Mouse (Mus musculus) CH12.LX (cell line): Measurements from ENCODE around the gene Unc13a. TPM values are rescaled to one million over a fixed set of nuclear protein-coding genes. Genes with fewer than 3 reads are reported as not detected.

Experiments used
- DNase-seq: peaks from one replicate; pipeline ENCODE4 v3.0.0-alpha.2; 2013; ENCODE audit errors: extremely low read depth
- H3K27ac ChIP-seq: 2 replicates; pipeline ENCODE4 v1.5.1; 2012; ENCODE audit warnings: low read depth, mild to moderate bottlenecking, control low read depth, moderate library complexity; ENCODE audit not compliant: insufficient read depth
- H3K27me3 ChIP-seq: replicated peaks from 2 replicates; pipeline ENCODE3; 2012; ENCODE audit warnings: inconsistent platforms
- H3K36me3 ChIP-seq, 2 experiments: replicated peaks in 1 of 2; 2 replicates each; pipeline versions ENCODE3 to v1.6.1; 2012; ENCODE audit warnings: inconsistent platforms in 1 of 2, low read length in 1 of 2, mild to moderate bottlenecking in 1 of 2, mixed read lengths in 1 of 2, moderate library complexity in 1 of 2; ENCODE audit not compliant: control insufficient read depth in 1 of 2, insufficient read depth in 1 of 2
- H3K4me1 ChIP-seq, 2 experiments: 2 replicates each; pipeline ENCODE4 v1.6.1; 2012; ENCODE audit warnings: inconsistent platforms in 1 of 2, moderate library complexity in 1 of 2; ENCODE audit not compliant: insufficient read depth in 2 of 2, control insufficient read depth in 1 of 2
- H3K4me2 ChIP-seq: 2 replicates; pipeline ENCODE4 v1.6.1; 2012; ENCODE audit warnings: low read depth, mild to moderate bottlenecking, control low read depth; ENCODE audit not compliant: poor library complexity, insufficient read depth, severe bottlenecking
- H3K4me3 ChIP-seq, 3 experiments: fragments of 150-350 bp in 1 of 3; sonication (generic) in 1 of 3; replicated peaks in 1 of 3; 2 replicates each; pipeline versions ENCODE3 to v1.5.1; 2011 to 2012; ENCODE audit warnings: low read depth in 2 of 3, low read length in 2 of 3, mild to moderate bottlenecking in 2 of 3, moderate library complexity in 2 of 3, control low read depth in 1 of 3, improper control_type of control experiment in 1 of 3, inconsistent platforms in 1 of 3, mixed read lengths in 1 of 3; ENCODE audit not compliant: poor library complexity in 1 of 3
- H3K79me2 ChIP-seq: replicated peaks from 2 replicates; pipeline ENCODE4 v1.6.1; 2012; ENCODE audit warnings: mild to moderate bottlenecking, moderate library complexity; ENCODE audit not compliant: control insufficient read depth, poor library complexity, insufficient read depth, severe bottlenecking; ENCODE audit errors: extremely low read depth
- H3K9ac ChIP-seq: 2 replicates; pipeline ENCODE4 v1.6.1; 2012; ENCODE audit warnings: low read depth, mild to moderate bottlenecking, control low read depth, moderate library complexity; ENCODE audit not compliant: insufficient read depth
- H3K9me3 ChIP-seq: replicated peaks from 2 replicates; pipeline ENCODE3; 2012; ENCODE audit warnings: low read length, inconsistent platforms, mixed read lengths
- BHLHE40 ChIP-seq: IDR thresholded peaks from 2 replicates; pipeline ENCODE4 v1.6.1; 2011; ENCODE audit warnings: mild to moderate bottlenecking, low read depth, low read length, improper control_type of control experiment
- CHD1 ChIP-seq: IDR thresholded peaks from 2 replicates; pipeline ENCODE4 v1.6.1; 2012; ENCODE audit warnings: low read depth, low read length, improper control_type of control experiment, inconsistent platforms
- CHD2 ChIP-seq: IDR thresholded peaks from 2 replicates; pipeline ENCODE4 v1.6.1; 2011; ENCODE audit warnings: low read length, improper control_type of control experiment
- CTCF ChIP-seq, 2 experiments: IDR thresholded peaks in 1 of 2; conservative IDR thresholded peaks in 1 of 2; 2 replicates each; pipeline ENCODE4 v1.5.1; 2011 to 2012; ENCODE audit warnings: low read depth in 2 of 2, low read length in 2 of 2, improper control_type of control experiment in 1 of 2, inconsistent platforms in 1 of 2, mild to moderate bottlenecking in 1 of 2, moderate library complexity in 1 of 2
- E2F4 ChIP-seq: IDR thresholded peaks from 2 replicates; pipeline ENCODE4 v1.6.1; 2011; ENCODE audit warnings: low read depth, low read length, improper control_type of control experiment; ENCODE audit not compliant: insufficient replicate concordance
- ELF1 ChIP-seq: IDR thresholded peaks from 2 replicates; pipeline ENCODE4 v1.6.1; 2014; ENCODE audit warnings: low read depth, mild to moderate bottlenecking, inconsistent platforms, low read length, improper control_type of control experiment
- EP300 ChIP-seq: IDR thresholded peaks from 2 replicates; pipeline ENCODE4 v1.6.1; 2011; ENCODE audit warnings: low read length, improper control_type of control experiment
- ETS1 ChIP-seq: conservative IDR thresholded peaks from 2 replicates; pipeline ENCODE4 v1.6.1; 2012; ENCODE audit warnings: low read depth, mild to moderate bottlenecking, inconsistent platforms, low read length, improper control_type of control experiment, moderate library complexity
- GABPA ChIP-seq: IDR thresholded peaks from 2 replicates; pipeline ENCODE4 v1.6.1; 2012; ENCODE audit warnings: low read depth, low read length, improper control_type of control experiment, inconsistent platforms; ENCODE audit not compliant: insufficient replicate concordance
- MAX ChIP-seq: IDR thresholded peaks from 2 replicates; pipeline ENCODE4 v1.6.1; 2011; ENCODE audit warnings: low read length, improper control_type of control experiment
- MAZ ChIP-seq: IDR thresholded peaks from 2 replicates; pipeline ENCODE4 v1.6.1; 2012; ENCODE audit warnings: low read depth, mild to moderate bottlenecking, inconsistent platforms, low read length, improper control_type of control experiment, moderate library complexity
- MEF2A ChIP-seq: IDR thresholded peaks from 2 replicates; pipeline ENCODE4 v1.6.1; 2014; ENCODE audit warnings: low read depth, mild to moderate bottlenecking, inconsistent platforms, low read length, improper control_type of control experiment, borderline replicate concordance
- MXI1 ChIP-seq: IDR thresholded peaks from 2 replicates; pipeline ENCODE4 v1.6.1; 2011; ENCODE audit warnings: mild to moderate bottlenecking, low read depth, low read length, improper control_type of control experiment
- NELFE ChIP-seq: IDR thresholded peaks from 2 replicates; pipeline ENCODE4 v1.6.1; 2011; ENCODE audit warnings: low read depth, low read length, improper control_type of control experiment
- NRF1 ChIP-seq: IDR thresholded peaks from 2 replicates; pipeline ENCODE4 v1.6.1; 2014; ENCODE audit warnings: low read depth, mild to moderate bottlenecking, inconsistent platforms, low read length, improper control_type of control experiment, moderate library complexity
- POLR2A ChIP-seq: IDR thresholded peaks from 2 replicates; pipeline ENCODE4 v1.6.1; 2011; ENCODE audit warnings: low read depth, mild to moderate bottlenecking, improper control_type of control experiment, low read length
- RAD21 ChIP-seq: IDR thresholded peaks from 2 replicates; pipeline ENCODE4 v1.6.1; 2011; ENCODE audit warnings: low read depth, mild to moderate bottlenecking, low read length, improper control_type of control experiment, moderate library complexity
- RCOR1 ChIP-seq: conservative IDR thresholded peaks from 2 replicates; pipeline ENCODE4 v1.6.1; 2012; ENCODE audit warnings: low read depth, mild to moderate bottlenecking, inconsistent platforms, low read length, improper control_type of control experiment
- SIN3A ChIP-seq: IDR thresholded peaks from 2 replicates; pipeline ENCODE4 v1.6.1; 2012; ENCODE audit warnings: low read length, improper control_type of control experiment, inconsistent platforms
- USF1 ChIP-seq: IDR thresholded peaks from 2 replicates; pipeline ENCODE4 v1.6.1; 2014; ENCODE audit warnings: low read depth, mild to moderate bottlenecking, inconsistent platforms, low read length, improper control_type of control experiment
- ZNF384 ChIP-seq: IDR thresholded peaks from 2 replicates; pipeline ENCODE4 v1.6.1; 2012; ENCODE audit warnings: low read depth, low read length, improper control_type of control experiment, inconsistent platforms
- dilution Hi-C: fragments of 300-500 bp; cut with MboI; formaldehyde crosslinking; loops from 2 replicates; pipeline ENCODE4 v1.14.3; 2020; ENCODE audit warnings: low sequenced_read_pairs; ENCODE audit not compliant: extremely low pct_unique_long_range_greater_than_20kb, extremely low pct_ligation_motif_present
- in situ Hi-C: fragments of 300-500 bp; cut with MboI; formaldehyde crosslinking; loops from 3 replicates; pipeline ENCODE4 v1.14.3; 2019; ENCODE audit warnings: low sequenced_read_pairs, low pct_ligation_motif_present, low pct_unique_long_range_greater_than_20kb, mixed read lengths
- polyA plus RNA-seq: library from polyadenylated mRNA; unstranded; fragments of >175 nt; gene quantifications from 2 replicates; pipeline ENCODE4 v1.2.1, GENCODE M21; 2012; ENCODE audit warnings: low read depth; ENCODE audit not compliant: insufficient read length
- total RNA-seq, 2 experiments: library from RNA; depleted of rRNA; stranded (reverse); fragments of 300-350 nt in 1 of 2; fragments of >200 nt in 1 of 2; gene quantifications; 2 replicates each; pipeline ENCODE4 v1.2.3; 2012 to 2014

Gene Unc13a
- total and polyA plus RNA-seq, 3 experiments: 0.68 to 2.1 (median 1.0) TPM

- Histone ChIP-seq H3K9ac (no peak overlapping the region), H3K79me2 (no peaks in the 10 kb centered on the region), H3K4me3 (no peak overlapping the region), H3K27ac (no peak overlapping the region), H3K36me3 (peaks cover 87 to 96% of the 10 kb centered on the region in 2 experiments), H3K9me3 (peaks cover 49% of the 10 kb centered on the region), H3K27me3 (no peaks in the 10 kb centered on the region), H3K4me2 (no peak overlapping the region), H3K4me1 (peaks cover 7 to 21% of the 10 kb centered on the region in 2 experiments)
- dilution Hi-C loops (no loop called here), in situ Hi-C loops (no loop called here)
- TF ChIP-seq USF1 (no peak), GABPA (no peak), NRF1 (no peak), MEF2A (no peak), RCOR1 (no peak), CTCF (conservative IDR thresholded peaks at IDR 0.05 in 1 of 2, IDR thresholded peaks at IDR 0.05 in 1 of 2; ENCODE audit: low read depth in 2 of 2, low read length in 2 of 2) (no peak), MAX (no peak)
- no peak for DNase-seq
Measured at GRCm38 (mm10) chr8:71619786-71620185, 51.8 kb downstream of the Unc13a start.

- peak overlapping the region; percentile 7; the same call in 1 of the 2 replicates for H3K27ac ChIP-seq
- peaks cover 40 to 74% of the 10 kb centered on the region in 2 experiments for H3K36me3 ChIP-seq
- peaks cover 16 to 49% of the 10 kb centered on the region in 2 experiments for H3K4me1 ChIP-seq
- H3K9ac ChIP-seq: no peak overlapping the region
- H3K79me2 ChIP-seq: peaks cover 20% of the 10 kb centered on the region
- peak overlapping the region in 1 of 3 experiments; percentile 86 for H3K4me3 ChIP-seq
- H3K9me3 ChIP-seq: peaks cover 4% of the 10 kb centered on the region
- 0 out of 2 replicates have a peak overlapping the region, but pooled peaks have one; percentile 83 for H3K4me2 ChIP-seq
- no peak for DNase-seq
- TF ChIP-seq MXI1 (no peak), ELF1 (peak; percentile 77), MAZ (no peak), ETS1 (no peak; the same call in 1 of the 2 replicates), NELFE (no peak), EP300 (0 out of 2 replicates have a peak, but pooled peaks have one; percentile 33), MAX (no peak), SIN3A (no peak), BHLHE40 (0 out of 2 replicates have a peak, but pooled peaks have one; percentile 16), POLR2A (no peak), ZNF384 (no peak), USF1 (no peak), CHD1 (no peak), RAD21 (no peak), CHD2 (no peak), E2F4 (no peak)
- in situ Hi-C loops (no loop called here), dilution Hi-C loops (no loop called here)
- no peaks in the 10 kb centered on the region for H3K27me3 ChIP-seq
Measured at GRCm38 (mm10) chr8:71613418-71613817, 58.1 kb downstream of the Unc13a start.
